Mouse (Mus musculus) cortical plate, adult 2 months (tissue): ENCODE measurements around the gene Ppil3.

Experiments used
- CTCF ChIP-seq: fragments of 200-500 bp; IDR thresholded peaks from 2 replicates; pipeline ENCODE4 v1.5.1; 2011; ENCODE audit warnings: mild to moderate bottlenecking, control low read depth, low read length; ENCODE audit not compliant: insufficient read depth; ENCODE audit errors: extremely low read depth
- POLR2A ChIP-seq: fragments of 200-500 bp; IDR thresholded peaks from 2 replicates; pipeline ENCODE4 v1.6.1; 2011; ENCODE audit warnings: mild to moderate bottlenecking, low read length, control low read depth; ENCODE audit not compliant: insufficient read depth; ENCODE audit errors: extremely low read depth

- TF ChIP-seq CTCF (no peak), POLR2A (no peak)
Observed at GRCm38 (mm10) chr1:58382586-58383281, 62.6 kb downstream of the Ppil3 start.
